Mouse (Mus musculus): Measurements from ENCODE around the gene Tmem30b. TPM values are rescaled to one million over a fixed set of nuclear protein-coding genes. Genes with fewer than 3 reads are reported as not detected.
"Not testable (repeated sequence)": the region's sequence is repeated elsewhere in the genome, so short reads cannot be mapped to it uniquely, and the experiment has no call there.

Tmem30b gene
- polyA plus RNA-seq, 1 experiment from 2014 or later, result 3.8 TPM

GRCm38 (mm10) chr12:73583318-73583717 lies 37.1 kb upstream of the Tmem30b start:
- H3K27ac ChIP-seq, result no peak overlapping the region
- H3K4me1 ChIP-seq, result peaks cover 28% of the 10 kb centered on the region
- H3K27me3 ChIP-seq (ENCODE audit: poor library complexity, severe bottlenecking), result peaks cover 66% of the 10 kb centered on the region
- DNase-seq (ENCODE audit: extremely low spot score, low spot score), result no peak
- no peak overlapping the region for H3K4me3 ChIP-seq
- WGBS, result 72% methylated on average over 9 of the region's 9 CpGs
- no peaks in the 10 kb centered on the region for H3K9me3 ChIP-seq
- no peaks in the 10 kb centered on the region for H3K36me3 ChIP-seq (replicated peaks)

- no peak overlapping the region for H3K27ac ChIP-seq
- H3K36me3 ChIP-seq (replicated peaks), result no peaks in the 10 kb centered on the region
- H3K9me3 ChIP-seq, result no peaks in the 10 kb centered on the region
- peaks cover 23% of the 10 kb centered on the region for H3K4me1 ChIP-seq
- H3K27me3 ChIP-seq (ENCODE audit: poor library complexity, severe bottlenecking), result peaks cover 41% of the 10 kb centered on the region
- no peak overlapping the region for H3K4me3 ChIP-seq
- DNase-seq (ENCODE audit: extremely low spot score, low spot score), result no peak
- 82% methylated on average over 7 of the region's 7 CpGs for WGBS
Observed at GRCm38 (mm10) chr12:73580811-73581210, 34.6 kb upstream of the Tmem30b start.

GRCm38 (mm10) chr12:73578141-73578540 lies 31.9 kb upstream of the Tmem30b start:
- H3K4me1 ChIP-seq, result no peaks in the 10 kb centered on the region
- H3K4me3 ChIP-seq, result no peak overlapping the region
- WGBS, result 69% methylated on average over 6 of the region's 6 CpGs
- H3K36me3 ChIP-seq (replicated peaks), result no peaks in the 10 kb centered on the region
- DNase-seq (ENCODE audit: extremely low spot score, low spot score), result no peak
- peaks cover 15% of the 10 kb centered on the region for H3K27me3 ChIP-seq (ENCODE audit: poor library complexity, severe bottlenecking)
- H3K27ac ChIP-seq, result no peak overlapping the region
- no peaks in the 10 kb centered on the region for H3K9me3 ChIP-seq

- no peak for DNase-seq (ENCODE audit: extremely low spot score, low spot score)
- WGBS, result 87% methylated on average over 15 of the region's 15 CpGs
- no peaks in the 10 kb centered on the region for H3K9me3 ChIP-seq
- H3K27ac ChIP-seq, result no peak overlapping the region
- H3K4me1 ChIP-seq, result no peaks in the 10 kb centered on the region
- H3K27me3 ChIP-seq (ENCODE audit: poor library complexity, severe bottlenecking), result no peaks in the 10 kb centered on the region
- no peaks in the 10 kb centered on the region for H3K36me3 ChIP-seq (replicated peaks)
- H3K4me3 ChIP-seq, result no peak overlapping the region
Observed at GRCm38 (mm10) chr12:73574632-73575031, 28.4 kb upstream of the Tmem30b start.

GRCm38 (mm10) chr12:73565620-73565969 lies 19.4 kb upstream of the Tmem30b start:
- Histone ChIP-seq H3K36me3 (replicated peaks) (no peaks in the 10 kb centered on the region), H3K4me1 (peaks cover 11% of the 10 kb centered on the region; the same call in 1 of the 2 replicates), H3K27ac (no peak overlapping the region), H3K9me3 (peaks cover 3% of the 10 kb centered on the region; the same call in 1 of the 2 replicates), H3K4me3 (peak overlapping the region; percentile 39), H3K27me3 (ENCODE audit: poor library complexity, severe bottlenecking) (peaks cover 14% of the 10 kb centered on the region)
- no peak for DNase-seq (ENCODE audit: extremely low spot score, low spot score)
- 79% methylated on average over 11 of the region's 11 CpGs for WGBS

- Histone ChIP-seq H3K4me3 (peak overlapping the region; percentile 39), H3K27ac (0 out of 2 replicates have a peak overlapping the region, but pooled peaks have one; percentile 11), H3K9me3 (peaks cover 3% of the 10 kb centered on the region; the same call in 1 of the 2 replicates), H3K36me3 (replicated peaks) (no peaks in the 10 kb centered on the region), H3K27me3 (ENCODE audit: poor library complexity, severe bottlenecking) (peaks cover 14% of the 10 kb centered on the region), H3K4me1 (peaks cover 11% of the 10 kb centered on the region; the same call in 1 of the 2 replicates)
- 24% methylated on average over 21 of the region's 21 CpGs for WGBS
- no peak for DNase-seq (ENCODE audit: extremely low spot score, low spot score)
Observed at GRCm38 (mm10) chr12:73564795-73565619, 18.8 kb upstream of the Tmem30b start.

- Histone ChIP-seq H3K27me3 (ENCODE audit: poor library complexity, severe bottlenecking) (peaks cover 14% of the 10 kb centered on the region), H3K4me3 (no peak overlapping the region), H3K4me1 (peaks cover 11% of the 10 kb centered on the region; the same call in 1 of the 2 replicates), H3K9me3 (peaks cover 3% of the 10 kb centered on the region; the same call in 1 of the 2 replicates), H3K36me3 (replicated peaks) (no peaks in the 10 kb centered on the region), H3K27ac (no peak overlapping the region)
- no peak for DNase-seq (ENCODE audit: extremely low spot score, low spot score)
- 17% methylated on average over 10 of the region's 10 CpGs for WGBS
Observed at GRCm38 (mm10) chr12:73564176-73564575, 18.0 kb upstream of the Tmem30b start.

- Histone ChIP-seq H3K4me1 (peaks cover 11% of the 10 kb centered on the region; the same call in 1 of the 2 replicates), H3K27me3 (ENCODE audit: poor library complexity, severe bottlenecking) (peaks cover 14% of the 10 kb centered on the region)
- H3K36me3 ChIP-seq (replicated peaks); H3K27ac ChIP-seq; H3K4me3 ChIP-seq; DNase-seq (ENCODE audit: extremely low spot score, low spot score); H3K9me3 ChIP-seq: not testable (repeated sequence)
- 89% methylated on average over 6 of the region's 6 CpGs for WGBS
Observed at GRCm38 (mm10) chr12:73563122-73563521, 16.9 kb upstream of the Tmem30b start.

- Histone ChIP-seq H3K4me1 (peaks cover 5% of the 10 kb centered on the region; the same call in 1 of the 2 replicates), H3K27me3 (ENCODE audit: poor library complexity, severe bottlenecking) (no peaks in the 10 kb centered on the region), H3K36me3 (replicated peaks) (no peaks in the 10 kb centered on the region), H3K9me3 (peaks cover 3% of the 10 kb centered on the region; the same call in 1 of the 2 replicates), H3K4me3 (no peak overlapping the region), H3K27ac (no peak overlapping the region)
- WGBS, result 47% methylated on average over 7 of the region's 7 CpGs
- no peak for DNase-seq (ENCODE audit: extremely low spot score, low spot score)
Observed at GRCm38 (mm10) chr12:73560091-73560490, 13.9 kb upstream of the Tmem30b start.

GRCm38 (mm10) chr12:73558525-73559195 lies 12.5 kb upstream of the Tmem30b start:
- Histone ChIP-seq H3K27ac (no peak overlapping the region), H3K27me3 (ENCODE audit: poor library complexity, severe bottlenecking) (no peaks in the 10 kb centered on the region), H3K4me1 (no peaks in the 10 kb centered on the region), H3K4me3 (no peak overlapping the region), H3K36me3 (replicated peaks) (no peaks in the 10 kb centered on the region), H3K9me3 (peaks cover 3% of the 10 kb centered on the region; the same call in 1 of the 2 replicates)
- WGBS, result 93% methylated on average over 20 of the region's 20 CpGs
- no peak for DNase-seq (ENCODE audit: extremely low spot score, low spot score)

GRCm38 (mm10) chr12:73554155-73554554 lies 8.0 kb upstream of the Tmem30b start:
- DNase-seq (ENCODE audit: extremely low spot score, low spot score), result peak; percentile 66
- H3K4me1 ChIP-seq, result peaks cover 2% of the 10 kb centered on the region; the same call in 1 of the 2 replicates
- H3K9me3 ChIP-seq, result no peaks in the 10 kb centered on the region
- no peaks in the 10 kb centered on the region for H3K36me3 ChIP-seq (replicated peaks)
- H3K4me3 ChIP-seq, result no peak overlapping the region
- H3K27me3 ChIP-seq (ENCODE audit: poor library complexity, severe bottlenecking), result peaks cover 36% of the 10 kb centered on the region
- WGBS, result 6% methylated on average over 5 of the region's 5 CpGs
- no peak overlapping the region for H3K27ac ChIP-seq

- Histone ChIP-seq H3K27me3 (ENCODE audit: poor library complexity, severe bottlenecking) (peaks cover 95% of the 10 kb centered on the region), H3K9me3 (no peaks in the 10 kb centered on the region), H3K36me3 (replicated peaks) (no peaks in the 10 kb centered on the region), H3K4me1 (peaks cover 25% of the 10 kb centered on the region), H3K27ac (no peak overlapping the region), H3K4me3 (no peak overlapping the region)
- WGBS, result 81% methylated on average over 8 of the region's 8 CpGs
- DNase-seq (ENCODE audit: extremely low spot score, low spot score), result no peak
Observed at GRCm38 (mm10) chr12:73548259-73548658, 2.1 kb upstream of the Tmem30b start.

- peaks cover 95% of the 10 kb centered on the region for H3K27me3 ChIP-seq (ENCODE audit: poor library complexity, severe bottlenecking)
- H3K4me1 ChIP-seq, result peaks cover 25% of the 10 kb centered on the region
- no peaks in the 10 kb centered on the region for H3K36me3 ChIP-seq (replicated peaks)
- H3K9me3 ChIP-seq, result no peaks in the 10 kb centered on the region
- WGBS, result 42% methylated on average over 10 of the region's 10 CpGs
- no peak for DNase-seq (ENCODE audit: extremely low spot score, low spot score)
- no peak overlapping the region for H3K27ac ChIP-seq
- H3K4me3 ChIP-seq, result no peak overlapping the region
Observed at GRCm38 (mm10) chr12:73547646-73548045, 1.5 kb upstream of the Tmem30b start.

Measured in forebrain, embryonic 10.5 days (tissue).